Mouse (Mus musculus): ENCODE results near the gene Tgif2. TPM values are rescaled to one million over a fixed set of nuclear protein-coding genes. Genes with fewer than 3 reads are reported as not detected.
"Not testable (repeated sequence)": the region's sequence is repeated elsewhere in the genome, so short reads cannot be mapped to it uniquely, and the experiment has no call there.

Tgif2 gene
- total RNA-seq, 2 experiments from 2014 or later, result 0.15 to 0.28 TPM

DNA sequence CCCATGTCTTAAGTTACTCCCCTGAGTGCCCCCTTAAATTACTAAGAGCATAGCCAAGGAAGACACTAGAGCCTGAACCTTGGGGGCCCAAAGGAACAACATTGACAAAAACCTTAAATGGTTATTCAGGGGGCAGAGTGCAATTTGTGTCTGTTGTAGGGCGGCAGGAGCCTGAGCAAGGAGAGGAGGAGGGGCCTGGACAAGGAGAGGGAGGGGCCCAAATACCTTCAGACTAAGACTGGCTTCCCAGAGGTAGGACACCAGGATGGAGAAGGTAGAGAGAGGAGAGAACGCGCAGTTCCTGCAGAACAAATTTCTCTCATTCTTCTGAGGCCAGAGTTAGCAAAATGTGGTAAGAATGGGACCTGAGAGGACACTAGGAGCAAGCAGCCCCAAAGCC, 24.4 kb upstream of the Tgif2 start:
- H3K27ac ChIP-seq, result no peak overlapping the region
- intact Hi-C loops (cut with DNase I), result no loop called here
- no peak overlapping the region for H3K4me3 ChIP-seq
- DNase-seq, result no peak
- TF ChIP-seq CTCF (IDR thresholded peaks at IDR 0.05), result no peak

DNA sequence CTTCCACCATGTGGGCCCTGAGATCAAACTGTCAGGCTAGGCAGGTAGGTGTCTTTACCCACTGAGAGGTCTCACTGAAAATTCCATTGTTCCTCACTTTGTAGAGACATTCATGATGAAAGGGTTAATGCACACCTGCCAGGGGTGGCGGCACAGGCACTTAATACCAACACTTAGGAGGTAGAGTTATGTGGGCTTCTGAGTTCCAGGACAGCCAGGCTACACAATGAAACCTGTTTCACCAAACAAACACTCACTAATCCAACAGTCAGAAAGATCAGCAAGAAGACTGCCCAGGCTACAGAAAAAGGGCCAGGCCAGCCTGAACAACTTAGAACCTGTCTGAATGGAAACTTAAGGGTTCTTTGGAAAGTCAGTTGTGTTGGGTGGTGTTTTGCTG, 23.7 kb upstream of the Tgif2 start:
- DNase-seq, result no peak
- TF ChIP-seq CTCF (IDR thresholded peaks at IDR 0.05), result no peak
- intact Hi-C loops (cut with DNase I), result no loop called here
- H3K27ac ChIP-seq, result no peak overlapping the region
- H3K4me3 ChIP-seq, result no peak overlapping the region

GRCm38 (mm10) chr2:156825128-156825527, 14.7 kb upstream of the Tgif2 start:
- TF ChIP-seq CTCF (IDR thresholded peaks at IDR 0.05), result peak; percentile 11; the same call in 1 of the 2 replicates
- H3K4me3 ChIP-seq; H3K27ac ChIP-seq; intact Hi-C loops (cut with DNase I); DNase-seq: not testable (repeated sequence)

- Histone ChIP-seq H3K4me3 (no peak overlapping the region), H3K27ac (no peak overlapping the region)
- TF ChIP-seq CTCF (IDR thresholded peaks at IDR 0.05), result no peak
- no peak for DNase-seq
- intact Hi-C loops (cut with DNase I), result no loop called here
Measured at GRCm38 (mm10) chr2:156834336-156834735, 5.5 kb upstream of the Tgif2 start.

GRCm38 (mm10) chr2:156838839-156839238, 968 bp upstream of the Tgif2 start:
- no peak for TF ChIP-seq CTCF (IDR thresholded peaks at IDR 0.05)
- intact Hi-C loops (cut with DNase I), result no loop called here
- Histone ChIP-seq H3K27ac (no peak overlapping the region), H3K4me3 (no peak overlapping the region)
- no peak for DNase-seq

DNA sequence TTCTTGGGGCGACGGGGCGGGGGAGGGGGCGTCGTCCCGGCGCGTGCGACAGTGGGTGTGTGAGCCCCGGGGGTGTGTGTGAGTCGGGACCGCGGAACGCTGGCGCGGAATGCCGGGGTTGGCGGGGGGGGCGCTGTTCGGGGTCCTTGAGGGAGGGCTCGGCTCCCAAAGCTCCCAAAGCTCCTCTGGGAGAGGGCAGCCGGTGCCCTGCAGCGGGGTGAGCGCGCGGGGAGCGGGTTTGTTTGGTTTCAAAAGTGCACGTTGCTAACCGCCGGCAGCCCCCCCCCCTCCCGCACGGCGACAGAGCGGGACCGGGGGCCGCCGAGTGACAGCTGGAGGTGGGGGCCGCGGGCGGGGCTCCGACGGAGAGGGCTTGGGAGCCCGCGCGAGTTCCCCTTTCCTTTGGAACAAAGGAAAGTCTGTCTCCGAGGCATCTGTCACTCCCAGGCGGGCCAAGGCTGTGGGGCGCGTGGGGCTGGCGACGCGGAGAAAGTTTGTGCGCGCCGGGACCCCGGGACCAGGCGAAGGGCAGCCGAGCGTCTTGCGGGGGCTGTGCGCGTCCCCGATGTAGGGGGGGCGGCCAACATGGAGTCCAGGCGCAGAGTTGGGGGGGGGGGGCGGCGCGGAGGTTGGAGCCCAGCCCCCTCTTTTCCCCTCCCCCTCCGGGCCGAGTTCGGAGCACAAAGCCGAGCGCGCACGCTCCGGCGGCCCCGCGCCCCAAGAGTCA, 657 bp downstream of the Tgif2 start:
- intact Hi-C loops (cut with DNase I), result no loop called here
- TF ChIP-seq CTCF (IDR thresholded peaks at IDR 0.05), result no peak
- H3K4me3 ChIP-seq, result peak overlapping the region; percentile 83
- H3K27ac ChIP-seq, result peak overlapping the region; percentile 74
- DNase-seq, result peak; percentile 26

DNA sequence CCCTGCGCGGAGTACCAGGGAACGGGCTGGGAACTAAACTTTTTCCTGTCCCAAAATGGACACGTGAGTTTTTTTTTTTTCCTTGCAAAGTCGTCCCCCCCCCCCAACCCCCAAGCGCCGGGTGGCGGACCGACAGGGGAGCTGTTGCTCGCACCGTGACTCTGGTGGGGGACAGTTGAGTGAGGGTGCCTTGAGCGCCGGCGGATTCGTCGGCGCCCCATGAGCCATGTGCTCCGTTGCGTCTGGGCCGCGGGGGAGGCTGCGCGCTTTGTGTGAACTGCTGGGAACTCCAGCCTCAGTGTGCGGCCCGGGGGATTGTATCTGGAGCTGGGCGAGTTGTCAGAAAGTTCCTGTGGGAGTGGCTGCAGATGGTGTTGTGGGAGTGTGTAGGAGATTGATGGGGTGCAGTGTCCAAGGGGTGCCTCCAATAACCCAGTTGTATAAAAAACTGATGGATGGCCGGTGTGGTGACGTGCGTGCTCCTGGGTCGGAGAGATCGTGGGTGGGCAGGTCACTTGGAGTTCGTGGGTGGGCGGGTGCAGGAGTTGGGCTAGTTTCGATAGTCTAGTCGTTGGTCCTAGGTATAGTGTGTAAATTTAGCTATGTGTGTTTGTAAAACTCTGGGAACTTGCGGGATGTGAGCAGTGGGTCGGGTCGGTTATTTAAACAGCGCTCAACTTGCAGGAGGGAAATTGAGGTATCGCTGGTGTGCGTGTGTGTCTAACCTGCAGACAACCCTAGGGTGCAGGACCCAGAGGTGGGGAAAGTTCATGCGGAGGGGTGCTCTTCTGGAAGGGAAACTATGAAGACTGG, 1.4 kb downstream of the Tgif2 start:
- intact Hi-C loops (cut with DNase I), result no loop called here
- peak; percentile 46 for DNase-seq
- H3K4me3 ChIP-seq, result peak overlapping the region; percentile 83
- peak overlapping the region; percentile 74; the same call in 1 of the 2 replicates for H3K27ac ChIP-seq
- no peak for TF ChIP-seq CTCF (IDR thresholded peaks at IDR 0.05)

GRCm38 (mm10) chr2:156841841-156842706, 2.3 kb downstream of the Tgif2 start:
- DNase-seq, result peak; percentile 81
- peak overlapping the region; percentile 83 for H3K4me3 ChIP-seq
- TF ChIP-seq CTCF (IDR thresholded peaks at IDR 0.05), result peak; percentile 21; the same call in 1 of the 2 replicates
- intact Hi-C loops (cut with DNase I), result no loop called here
- peak overlapping the region; percentile 13; the same call in 1 of the 2 replicates for H3K27ac ChIP-seq

- intact Hi-C loops (cut with DNase I), result no loop called here
- no peak overlapping the region for H3K27ac ChIP-seq
- H3K4me3 ChIP-seq, result no peak overlapping the region
- no peak for TF ChIP-seq CTCF (IDR thresholded peaks at IDR 0.05)
- no peak for DNase-seq
Measured at GRCm38 (mm10) chr2:156842711-156843110, 2.9 kb downstream of the Tgif2 start.

DNA sequence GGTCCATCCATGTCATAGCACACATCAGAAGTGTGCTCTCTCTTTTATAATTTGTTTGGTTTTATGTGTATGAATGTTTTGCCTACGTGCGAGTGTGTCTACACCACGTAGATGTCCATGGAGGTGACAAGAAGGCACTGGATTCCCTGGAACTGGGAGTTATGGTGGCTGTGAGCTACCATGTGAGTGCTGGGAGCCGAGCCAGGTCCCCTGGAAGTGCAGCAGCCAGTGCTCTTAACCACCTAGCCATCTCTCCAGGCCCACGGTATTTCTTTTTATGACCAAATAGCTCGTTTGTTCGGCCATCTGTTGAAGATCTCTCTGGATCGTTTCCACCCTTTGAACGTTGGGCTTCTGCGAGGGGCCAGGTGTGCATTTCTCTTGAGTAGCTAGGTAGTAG, 3.5 kb downstream of the Tgif2 start:
- intact Hi-C loops (cut with DNase I), result no loop called here
- DNase-seq, result no peak
- no peak for TF ChIP-seq CTCF (IDR thresholded peaks at IDR 0.05)
- Histone ChIP-seq H3K4me3 (no peak overlapping the region), H3K27ac (no peak overlapping the region)

DNA sequence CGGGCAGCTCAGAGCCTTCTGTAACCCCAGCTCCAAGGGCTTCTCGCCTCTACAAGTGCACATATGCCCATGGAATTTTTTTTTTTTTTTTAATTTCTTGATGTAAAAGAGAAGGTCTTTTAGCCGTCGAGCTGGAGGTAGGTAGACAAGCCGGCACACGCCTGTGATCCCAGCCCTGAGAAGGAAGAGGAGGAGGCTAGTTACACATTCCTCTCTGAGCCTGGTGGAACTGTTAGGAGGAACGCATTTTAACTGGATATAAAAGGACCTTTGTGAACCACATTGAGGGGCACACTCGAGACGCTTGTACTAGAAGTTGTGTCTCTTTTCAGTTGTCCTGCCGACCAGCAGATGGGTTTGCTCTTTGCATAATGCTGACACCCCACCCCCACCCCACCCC, 4.9 kb downstream of the Tgif2 start:
- no peak for DNase-seq
- intact Hi-C loops (cut with DNase I), result loop anchor here (5.0 kb wide), 1 partner anchor 32 kb away; no protein-coding TSS in a partner anchor
- TF ChIP-seq CTCF (IDR thresholded peaks at IDR 0.05), result no peak
- H3K4me3 ChIP-seq, result no peak overlapping the region
- no peak overlapping the region for H3K27ac ChIP-seq

GRCm38 (mm10) chr2:156847653-156848052, 7.8 kb downstream of the Tgif2 start:
- no peak for TF ChIP-seq CTCF (IDR thresholded peaks at IDR 0.05)
- no peak overlapping the region for H3K27ac ChIP-seq
- intact Hi-C loops (cut with DNase I), result loop anchor here (5.0 kb wide), 1 partner anchor 35 kb away; no protein-coding TSS in a partner anchor
- DNase-seq, result no peak
- H3K4me3 ChIP-seq, result no peak overlapping the region

Measured in gastrocnemius, adult 2 months (tissue).